Mouse (Mus musculus): ENCODE data around the gene Ap3s2. TPM values are rescaled to one million over a fixed set of nuclear protein-coding genes. Genes with fewer than 3 reads are reported as not detected.

Ap3s2 gene
- polyA plus RNA-seq, 1 experiment from 2014 or later, result 41.3 TPM

DNA sequence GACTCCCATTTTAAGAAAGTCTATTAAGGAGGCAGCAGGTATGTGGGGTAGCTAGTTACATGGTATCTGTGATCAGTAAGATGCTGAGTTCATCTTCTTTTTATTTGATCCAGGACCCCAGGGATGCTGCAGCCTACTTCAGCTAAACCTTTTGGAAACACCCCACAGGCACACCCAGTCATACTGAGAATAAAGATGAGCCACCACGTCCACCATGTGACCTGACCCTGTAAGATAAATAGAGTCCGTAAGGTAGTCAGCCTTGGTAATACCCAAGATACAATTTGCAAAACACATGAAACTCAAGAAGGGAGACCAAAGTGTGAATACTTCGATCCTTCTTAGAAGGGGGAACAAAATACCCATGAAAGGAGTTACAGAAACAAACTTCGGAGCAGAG lies 64.1 kb downstream of the Ap3s2 start:
- Histone ChIP-seq H3K9me3 (no peaks in the 10 kb centered on the region), H3K27ac (no peak overlapping the region), H3K4me1 (peaks cover 17% of the 10 kb centered on the region), H3K36me3 (no peaks in the 10 kb centered on the region), H3K4me3 (no peak overlapping the region), H3K27me3 (ENCODE audit: insufficient read depth, poor library complexity, severe bottlenecking) (no peaks in the 10 kb centered on the region)
- no peak for DNase-seq (ENCODE audit: low spot score)
- 85% methylated on average over 4 of the region's 4 CpGs for WGBS

DNA sequence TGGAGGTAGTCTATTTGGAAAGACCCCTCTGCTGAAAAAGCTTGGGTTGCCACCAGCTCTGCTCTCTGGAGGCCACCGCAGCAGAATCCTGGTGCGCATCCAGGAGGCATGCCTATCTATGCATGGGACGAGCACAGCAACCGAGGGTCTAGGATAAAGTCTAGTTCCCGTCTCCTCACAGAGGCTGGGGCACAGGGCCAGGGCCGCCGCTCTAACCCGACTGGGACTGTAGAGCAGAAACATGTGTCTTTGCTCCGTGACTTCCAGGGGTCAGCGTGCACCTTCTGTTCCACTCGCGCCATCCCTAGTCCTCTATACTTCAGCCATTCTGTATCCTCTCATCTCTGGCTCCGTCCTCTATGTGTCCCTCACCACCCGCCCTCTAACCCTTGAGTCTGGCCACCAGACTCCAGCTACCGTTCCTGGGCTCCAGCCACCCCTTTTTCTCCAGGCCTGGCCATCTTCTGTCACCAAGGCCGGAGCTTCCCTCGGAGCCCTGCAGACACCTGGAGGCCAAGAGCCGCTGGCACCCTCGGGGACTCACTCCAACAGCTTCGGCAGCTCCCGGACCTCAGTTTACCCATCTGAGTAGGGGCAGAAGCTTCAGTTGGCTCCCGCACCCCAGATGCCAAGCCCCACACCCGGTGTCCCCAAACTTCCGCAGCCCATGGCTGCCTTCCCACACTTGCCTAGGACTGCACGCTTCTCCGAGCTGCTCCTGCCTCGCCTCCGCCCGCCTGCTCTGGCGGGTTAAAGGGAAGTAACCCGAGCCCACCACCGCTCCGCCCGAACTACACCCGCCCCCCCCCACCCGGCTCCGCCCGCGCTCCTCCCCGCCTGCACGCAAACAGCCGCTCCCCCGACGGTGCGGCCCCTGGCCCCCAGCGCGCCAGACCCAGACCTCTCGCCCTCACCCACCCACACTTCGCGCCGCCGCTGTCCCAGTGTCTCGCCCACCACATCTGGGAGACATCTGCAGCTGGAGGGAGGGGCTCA lies 72.7 kb downstream of the Ap3s2 start:
- Histone ChIP-seq H3K9me3 (no peaks in the 10 kb centered on the region), H3K4me1 (peaks cover 23% of the 10 kb centered on the region), H3K27me3 (ENCODE audit: insufficient read depth, poor library complexity, severe bottlenecking) (peaks cover 24% of the 10 kb centered on the region), H3K36me3 (no peaks in the 10 kb centered on the region), H3K4me3 (peak overlapping the region; percentile 61), H3K27ac (peak overlapping the region; percentile 79)
- DNase-seq (ENCODE audit: low spot score), result peak; percentile 80
- 5% methylated on average over 53 of the region's 53 CpGs for WGBS

DNA sequence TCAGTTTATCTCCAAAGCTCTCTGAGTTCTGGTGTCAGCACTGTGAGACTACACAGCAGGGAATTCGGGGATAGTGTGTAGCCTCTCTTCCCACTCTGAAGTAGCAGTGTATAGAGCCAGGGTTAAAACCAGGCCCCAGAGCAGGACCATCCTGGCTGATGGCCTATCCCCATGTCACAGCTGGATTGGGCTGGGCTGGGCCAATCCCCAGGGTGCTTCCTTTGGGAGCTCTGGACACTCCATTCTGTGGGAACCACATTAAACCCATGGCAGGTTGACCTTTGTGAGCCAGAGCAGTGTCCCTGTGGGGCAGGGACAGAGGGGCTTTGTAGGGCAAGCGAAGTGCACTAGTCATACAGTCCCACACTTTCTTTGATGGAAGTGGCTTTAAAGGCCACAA lies 74.1 kb downstream of the Ap3s2 start:
- no peak for DNase-seq (ENCODE audit: low spot score)
- Histone ChIP-seq H3K4me3 (no peak overlapping the region), H3K27me3 (ENCODE audit: insufficient read depth, poor library complexity, severe bottlenecking) (peaks cover 34% of the 10 kb centered on the region), H3K9me3 (no peaks in the 10 kb centered on the region), H3K27ac (no peak overlapping the region), H3K36me3 (no peaks in the 10 kb centered on the region), H3K4me1 (peaks cover 29% of the 10 kb centered on the region)
- 79% methylated on average over 2 of the region's 2 CpGs for WGBS

- H3K4me3 ChIP-seq, result no peak overlapping the region
- H3K9me3 ChIP-seq, result no peaks in the 10 kb centered on the region
- DNase-seq (ENCODE audit: low spot score), result no peak
- peaks cover 33% of the 10 kb centered on the region for H3K27me3 ChIP-seq (ENCODE audit: insufficient read depth, poor library complexity, severe bottlenecking)
- 0 out of 2 replicates have a peak overlapping the region, but pooled peaks have one; percentile 25 for H3K27ac ChIP-seq
- peaks cover 29% of the 10 kb centered on the region for H3K4me1 ChIP-seq
- H3K36me3 ChIP-seq, result no peaks in the 10 kb centered on the region; the same call in 1 of the 2 replicates
- 72% methylated on average over 8 of the region's 8 CpGs for WGBS
Observed at GRCm38 (mm10) chr7:79844090-79844802, 76.2 kb downstream of the Ap3s2 start.

DNA sequence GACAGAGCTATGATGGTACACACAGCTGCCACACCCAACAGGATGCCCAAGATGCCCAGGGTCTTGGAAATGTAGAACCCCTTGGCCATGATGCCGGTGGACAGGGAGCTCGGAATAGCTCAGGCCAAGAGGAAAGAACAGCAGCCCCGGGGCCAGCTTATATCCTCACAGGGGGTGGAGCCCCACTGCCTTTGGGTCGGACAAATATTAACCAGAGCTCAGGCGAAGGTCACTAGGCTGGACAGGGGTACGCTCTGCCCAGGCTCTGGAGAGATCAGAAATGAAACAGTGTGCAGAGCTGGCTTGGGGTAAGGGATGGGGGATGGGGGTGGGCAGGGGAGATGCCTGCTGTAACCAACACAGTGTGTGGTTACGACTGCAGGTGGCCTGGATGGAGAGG lies 78.3 kb downstream of the Ap3s2 start:
- DNase-seq (ENCODE audit: low spot score), result no peak
- H3K27ac ChIP-seq, result no peak overlapping the region
- peaks cover 18% of the 10 kb centered on the region for H3K4me1 ChIP-seq
- H3K36me3 ChIP-seq, result no peaks in the 10 kb centered on the region; the same call in 1 of the 2 replicates
- peaks cover 27% of the 10 kb centered on the region for H3K27me3 ChIP-seq (ENCODE audit: insufficient read depth, poor library complexity, severe bottlenecking)
- H3K9me3 ChIP-seq, result no peaks in the 10 kb centered on the region
- WGBS, result 62% methylated on average over 7 of the region's 7 CpGs
- H3K4me3 ChIP-seq, result no peak overlapping the region

DNA sequence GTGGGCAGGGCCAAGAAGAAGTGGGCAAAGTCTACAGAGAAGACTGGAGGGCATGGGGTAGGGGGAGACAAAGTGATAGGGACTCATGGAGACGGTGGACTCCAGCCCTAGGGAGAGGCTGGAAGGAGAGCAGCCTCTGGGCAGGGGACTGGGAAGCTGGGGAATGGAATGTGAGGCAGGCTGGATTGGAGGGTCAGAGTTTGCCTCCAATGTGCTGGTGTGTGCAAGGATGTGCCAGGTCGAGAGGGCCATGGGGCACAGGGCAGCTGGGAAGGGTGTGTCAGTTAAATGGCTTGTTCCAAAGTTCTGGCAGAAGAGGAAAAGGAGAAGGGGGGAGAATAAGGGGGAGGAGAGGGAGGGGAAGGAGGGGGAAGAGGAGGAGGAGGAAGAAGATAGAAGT lies 83.2 kb downstream of the Ap3s2 start:
- WGBS, result 70% methylated on average over 2 of the region's 2 CpGs
- H3K4me1 ChIP-seq, result peaks cover 5% of the 10 kb centered on the region
- H3K9me3 ChIP-seq, result no peaks in the 10 kb centered on the region
- H3K4me3 ChIP-seq, result no peak overlapping the region
- H3K27me3 ChIP-seq (ENCODE audit: insufficient read depth, poor library complexity, severe bottlenecking), result 0 out of 2 replicates have a peak, but pooled peaks cover 8% of the 10 kb centered on the region
- H3K36me3 ChIP-seq, result no peaks in the 10 kb centered on the region; the same call in 1 of the 2 replicates
- DNase-seq (ENCODE audit: low spot score), result no peak
- no peak overlapping the region for H3K27ac ChIP-seq

GRCm38 (mm10) chr7:79835196-79835595 lies 85.3 kb downstream of the Ap3s2 start:
- H3K4me1 ChIP-seq, result 0 out of 2 replicates have a peak, but pooled peaks cover 3% of the 10 kb centered on the region
- WGBS, result 92% methylated on average over 6 of the region's 6 CpGs
- DNase-seq (ENCODE audit: low spot score), result no peak
- H3K9me3 ChIP-seq, result no peaks in the 10 kb centered on the region
- no peaks in the 10 kb centered on the region for H3K36me3 ChIP-seq
- H3K27me3 ChIP-seq (ENCODE audit: insufficient read depth, poor library complexity, severe bottlenecking), result no peaks in the 10 kb centered on the region
- H3K27ac ChIP-seq, result no peak overlapping the region
- no peak overlapping the region for H3K4me3 ChIP-seq

DNA sequence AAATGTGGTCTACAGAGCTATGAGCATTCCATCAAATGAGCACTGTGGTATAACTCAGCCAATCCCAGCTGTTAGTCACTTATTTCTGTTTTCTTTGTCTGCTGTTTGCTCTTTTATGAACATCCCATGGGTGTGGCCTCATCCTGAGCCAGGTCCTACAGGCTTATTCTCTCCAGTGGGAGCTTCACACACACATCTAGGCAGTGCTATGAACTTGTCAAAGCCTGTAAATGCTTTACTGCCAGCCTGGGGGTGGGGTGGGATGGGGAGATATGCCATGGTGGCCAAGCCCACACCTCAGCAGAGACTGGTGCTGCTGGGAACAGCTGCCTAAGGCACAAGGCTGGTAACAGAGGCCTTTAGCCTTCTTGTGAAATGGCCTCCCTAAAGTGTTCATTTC lies 87.5 kb downstream of the Ap3s2 start:
- Histone ChIP-seq H3K4me1 (0 out of 2 replicates have a peak, but pooled peaks cover 3% of the 10 kb centered on the region), H3K27me3 (ENCODE audit: insufficient read depth, poor library complexity, severe bottlenecking) (no peaks in the 10 kb centered on the region), H3K36me3 (no peaks in the 10 kb centered on the region), H3K27ac (no peak overlapping the region), H3K4me3 (no peak overlapping the region), H3K9me3 (no peaks in the 10 kb centered on the region)
- no peak for DNase-seq (ENCODE audit: low spot score)

DNA sequence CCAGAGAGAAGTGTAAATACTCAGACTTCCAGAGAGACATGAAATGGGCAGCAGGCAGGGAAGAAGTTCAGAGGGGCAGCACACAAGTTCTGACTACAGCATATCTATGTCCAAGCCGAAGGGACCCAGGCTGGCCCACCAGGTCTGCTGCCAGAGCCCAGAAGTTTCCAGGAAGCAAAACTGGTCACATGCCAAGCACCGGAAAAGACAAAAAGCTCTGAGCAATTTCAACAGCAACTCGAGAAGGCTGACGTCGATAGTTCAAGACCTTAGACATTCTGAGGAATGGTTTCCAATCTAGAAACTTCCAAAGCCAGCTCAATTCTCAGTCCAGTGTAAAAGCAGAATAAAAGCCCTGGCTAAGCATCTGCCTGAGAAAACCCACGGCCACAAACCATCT lies 88.9 kb downstream of the Ap3s2 start:
- WGBS, result 76% methylated on average over 6 of the region's 6 CpGs
- no peak for DNase-seq (ENCODE audit: low spot score)
- no peaks in the 10 kb centered on the region for H3K36me3 ChIP-seq
- 0 out of 2 replicates have a peak, but pooled peaks cover 3% of the 10 kb centered on the region for H3K4me1 ChIP-seq
- no peaks in the 10 kb centered on the region for H3K9me3 ChIP-seq
- H3K4me3 ChIP-seq, result no peak overlapping the region
- H3K27me3 ChIP-seq (ENCODE audit: insufficient read depth, poor library complexity, severe bottlenecking), result no peaks in the 10 kb centered on the region
- no peak overlapping the region for H3K27ac ChIP-seq

DNA sequence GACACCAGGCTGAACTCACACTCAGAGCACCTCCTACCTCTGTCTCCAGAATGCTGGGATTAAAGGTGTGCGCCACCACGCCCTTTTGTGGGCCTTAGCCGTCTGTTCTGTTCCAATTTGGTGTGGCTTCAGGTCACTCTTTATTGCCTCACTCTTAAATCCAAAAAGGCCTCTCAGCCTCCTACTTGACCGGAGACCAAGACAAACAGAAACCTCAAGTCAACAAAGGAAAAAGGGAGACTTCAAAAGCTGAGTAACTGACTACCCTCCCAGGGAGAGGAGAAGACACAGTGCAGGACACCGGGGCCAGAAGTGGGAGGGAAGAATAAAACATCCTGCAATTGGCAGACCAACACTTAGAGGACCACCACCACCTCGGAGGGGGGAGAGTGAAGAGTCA lies 89.3 kb downstream of the Ap3s2 start:
- H3K4me1 ChIP-seq, result 0 out of 2 replicates have a peak, but pooled peaks cover 3% of the 10 kb centered on the region
- no peak for DNase-seq (ENCODE audit: low spot score)
- H3K27me3 ChIP-seq (ENCODE audit: insufficient read depth, poor library complexity, severe bottlenecking), result no peaks in the 10 kb centered on the region
- H3K36me3 ChIP-seq, result no peaks in the 10 kb centered on the region
- no peaks in the 10 kb centered on the region for H3K9me3 ChIP-seq
- no peak overlapping the region for H3K4me3 ChIP-seq
- no peak overlapping the region for H3K27ac ChIP-seq
- 71% methylated on average over 6 of the region's 6 CpGs for WGBS

DNA sequence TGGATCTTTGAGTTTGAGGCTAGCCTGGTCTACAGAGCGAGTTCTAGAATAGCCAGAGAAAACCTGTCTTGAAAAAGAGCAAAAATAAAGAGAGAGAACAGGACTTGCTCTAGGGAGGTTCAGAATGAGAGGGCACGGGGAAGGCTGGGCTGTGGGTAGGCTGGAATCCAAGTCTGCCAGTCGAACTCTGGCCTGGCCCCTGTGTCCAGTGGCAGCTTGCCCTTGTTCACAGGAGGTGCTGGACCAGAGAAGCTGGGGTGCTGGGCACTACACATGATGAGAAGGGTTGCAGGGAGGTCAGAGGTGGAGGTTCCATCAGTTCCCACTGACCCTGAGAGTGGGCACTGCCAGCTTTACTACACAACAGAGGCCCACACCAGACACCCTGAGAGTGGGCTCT lies 92.1 kb downstream of the Ap3s2 start:
- Histone ChIP-seq H3K4me1 (no peaks in the 10 kb centered on the region), H3K27ac (no peak overlapping the region), H3K27me3 (ENCODE audit: insufficient read depth, poor library complexity, severe bottlenecking) (no peaks in the 10 kb centered on the region), H3K4me3 (no peak overlapping the region), H3K9me3 (no peaks in the 10 kb centered on the region), H3K36me3 (no peaks in the 10 kb centered on the region)
- no peak for DNase-seq (ENCODE audit: low spot score)
- WGBS, result 80% methylated on average over 3 of the region's 3 CpGs
